Mouse (Mus musculus): ENCODE measurements around the gene Gm38392. TPM values are rescaled to one million over a fixed set of nuclear protein-coding genes. Genes with fewer than 3 reads are reported as not detected.

The Gm38392 gene
- polyA plus RNA-seq, 1 experiment from 2014 or later: 0.35 TPM

GRCm38 (mm10) chr3:88232301-88232702 is 54.7 kb downstream of the Gm38392 start:
- ATAC-seq (ENCODE audit: insufficient read depth, low FRiP score, low read depth): no peak
- no peaks in the 10 kb centered on the region for H3K4me1 ChIP-seq
- no peak overlapping the region for H3K4me3 ChIP-seq (replicated peaks)
- peaks cover 36% of the 10 kb centered on the region for H3K27me3 ChIP-seq (replicated peaks)
- WGBS: 51% methylated on average over 7 of the region's 7 CpGs
- no peak overlapping the region for H3K4me2 ChIP-seq
- H3K27ac ChIP-seq: no peak overlapping the region
- no peak overlapping the region for H3K9ac ChIP-seq
- H3K36me3 ChIP-seq: no peaks in the 10 kb centered on the region
- H3K9me3 ChIP-seq: no peaks in the 10 kb centered on the region

GRCm38 (mm10) chr3:88231061-88231641 is 55.9 kb downstream of the Gm38392 start:
- WGBS: 23% methylated on average over 1 of the region's 1 CpGs
- no peak overlapping the region for H3K4me2 ChIP-seq
- no peaks in the 10 kb centered on the region for H3K9me3 ChIP-seq
- ATAC-seq (ENCODE audit: insufficient read depth, low FRiP score, low read depth): no peak
- H3K4me3 ChIP-seq (replicated peaks): no peak overlapping the region
- H3K27ac ChIP-seq: no peak overlapping the region
- no peaks in the 10 kb centered on the region for H3K4me1 ChIP-seq
- H3K9ac ChIP-seq: no peak overlapping the region
- peaks cover 25% of the 10 kb centered on the region for H3K27me3 ChIP-seq (replicated peaks)
- no peaks in the 10 kb centered on the region for H3K36me3 ChIP-seq

GRCm38 (mm10) chr3:88230262-88231047 is 56.6 kb downstream of the Gm38392 start:
- WGBS: 36% methylated on average over 17 of the region's 17 CpGs
- peaks cover 25% of the 10 kb centered on the region for H3K27me3 ChIP-seq (replicated peaks)
- no peaks in the 10 kb centered on the region for H3K9me3 ChIP-seq
- H3K4me1 ChIP-seq: no peaks in the 10 kb centered on the region
- no peak overlapping the region for H3K4me2 ChIP-seq
- no peak overlapping the region for H3K4me3 ChIP-seq (replicated peaks)
- no peak for ATAC-seq (ENCODE audit: insufficient read depth, low FRiP score, low read depth)
- H3K36me3 ChIP-seq: no peaks in the 10 kb centered on the region
- no peak overlapping the region for H3K27ac ChIP-seq
- no peak overlapping the region for H3K9ac ChIP-seq

DNA sequence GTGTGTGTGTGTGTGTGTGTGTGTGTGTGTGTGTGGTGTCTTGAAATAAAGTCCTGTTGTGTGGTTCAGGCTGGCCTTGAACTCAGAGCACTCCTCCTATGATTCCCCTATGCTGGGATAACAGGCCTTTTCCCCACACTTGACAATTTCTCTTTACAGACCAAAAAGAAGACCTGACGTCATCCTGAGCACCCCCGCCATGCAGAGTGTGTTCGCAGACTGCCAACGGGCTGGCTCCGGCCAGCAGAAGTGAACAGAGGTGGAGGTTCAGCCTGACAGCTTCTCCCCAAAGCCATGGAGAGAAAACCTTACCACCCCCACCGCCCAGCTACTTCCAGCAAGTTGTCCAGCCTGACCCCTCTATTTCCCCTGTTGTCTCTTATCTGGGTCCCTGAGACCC is 57.5 kb downstream of the Gm38392 start:
- no peak overlapping the region for H3K27ac ChIP-seq
- no peaks in the 10 kb centered on the region for H3K36me3 ChIP-seq
- 77% methylated on average over 6 of the region's 6 CpGs for WGBS
- H3K4me1 ChIP-seq: no peaks in the 10 kb centered on the region
- H3K4me3 ChIP-seq (replicated peaks): no peak overlapping the region
- ATAC-seq (ENCODE audit: insufficient read depth, low FRiP score, low read depth): no peak
- no peak overlapping the region for H3K4me2 ChIP-seq
- no peaks in the 10 kb centered on the region for H3K9me3 ChIP-seq
- no peak overlapping the region for H3K9ac ChIP-seq
- peaks cover 29% of the 10 kb centered on the region for H3K27me3 ChIP-seq (replicated peaks)

DNA sequence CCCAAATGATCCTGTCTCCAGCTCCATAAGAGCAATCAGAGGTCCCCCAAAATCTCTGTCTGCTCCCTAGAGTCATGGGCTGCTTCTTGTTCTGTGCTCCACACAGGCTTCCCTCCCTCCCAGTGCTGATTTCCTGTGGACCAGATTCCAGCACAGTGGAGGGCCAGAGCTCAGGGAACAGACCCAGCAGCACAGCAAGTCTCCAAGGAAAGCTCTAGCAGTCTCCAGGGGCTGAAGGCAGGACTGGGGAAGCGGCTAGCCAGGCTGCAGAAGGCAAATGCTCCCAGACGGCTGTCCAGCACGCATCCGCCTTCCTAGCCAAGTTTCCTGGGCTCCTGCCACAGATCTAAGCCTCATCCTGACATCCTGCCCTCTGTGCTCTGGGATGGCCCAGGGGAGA is 58.1 kb downstream of the Gm38392 start:
- Histone ChIP-seq H3K27ac (no peak overlapping the region), H3K9ac (no peak overlapping the region), H3K4me1 (no peaks in the 10 kb centered on the region), H3K9me3 (no peaks in the 10 kb centered on the region), H3K4me3 (replicated peaks) (no peak overlapping the region), H3K36me3 (no peaks in the 10 kb centered on the region), H3K27me3 (replicated peaks) (peaks cover 29% of the 10 kb centered on the region), H3K4me2 (no peak overlapping the region)
- ATAC-seq (ENCODE audit: insufficient read depth, low FRiP score, low read depth): no peak
- WGBS: 51% methylated on average over 4 of the region's 4 CpGs

DNA sequence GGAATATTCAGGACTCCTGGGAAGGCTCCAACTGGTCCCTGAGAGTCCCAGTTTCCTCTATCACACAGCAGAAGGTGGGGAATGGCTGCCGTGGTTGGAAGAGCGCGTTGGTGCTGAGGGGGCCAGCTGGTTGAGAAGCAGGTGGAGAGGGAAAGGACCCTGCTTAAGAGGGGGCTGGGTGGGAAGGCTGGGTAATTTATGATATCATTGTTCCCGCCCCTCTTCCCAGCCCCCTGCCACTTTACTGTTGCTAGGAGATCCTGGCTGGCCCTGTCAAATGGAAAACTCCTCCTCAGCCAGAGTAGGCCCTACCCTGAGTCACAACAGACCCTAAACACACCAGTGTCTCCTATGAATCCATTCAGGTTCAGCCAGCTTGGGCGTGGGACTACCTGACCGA is 59.0 kb downstream of the Gm38392 start:
- Histone ChIP-seq H3K27me3 (replicated peaks) (peaks cover 29% of the 10 kb centered on the region), H3K9me3 (no peaks in the 10 kb centered on the region), H3K36me3 (no peaks in the 10 kb centered on the region), H3K4me3 (replicated peaks) (no peak overlapping the region), H3K4me2 (no peak overlapping the region), H3K4me1 (no peaks in the 10 kb centered on the region), H3K27ac (no peak overlapping the region), H3K9ac (no peak overlapping the region)
- no peak for ATAC-seq (ENCODE audit: insufficient read depth, low FRiP score, low read depth)
- 45% methylated on average over 6 of the region's 6 CpGs for WGBS

DNA sequence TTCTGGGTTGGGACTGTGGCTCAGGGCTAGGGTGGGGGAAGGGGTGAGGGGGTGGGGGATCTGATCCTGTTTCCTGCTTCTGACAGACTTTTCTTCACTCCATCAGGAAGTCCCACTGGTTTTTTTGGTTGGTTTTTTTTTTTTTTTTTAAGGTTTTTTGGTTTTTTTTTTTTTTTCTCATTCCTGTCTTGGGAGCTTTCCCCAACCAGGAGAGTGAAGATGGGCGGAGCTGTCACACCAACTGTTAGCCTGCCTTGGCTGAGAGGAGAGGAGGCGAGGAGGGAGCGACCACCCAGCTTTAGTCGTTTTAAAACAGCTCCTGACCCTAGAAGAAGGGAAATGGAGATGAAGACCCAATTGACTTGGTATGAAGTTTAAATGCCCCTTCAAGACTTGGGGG is 59.8 kb downstream of the Gm38392 start:
- no peak for ATAC-seq (ENCODE audit: insufficient read depth, low FRiP score, low read depth)
- no peaks in the 10 kb centered on the region for H3K36me3 ChIP-seq
- WGBS: 29% methylated on average over 4 of the region's 4 CpGs
- H3K4me3 ChIP-seq (replicated peaks): no peak overlapping the region
- H3K9me3 ChIP-seq: no peaks in the 10 kb centered on the region
- no peak overlapping the region for H3K9ac ChIP-seq
- no peak overlapping the region for H3K4me2 ChIP-seq
- peaks cover 34% of the 10 kb centered on the region for H3K27me3 ChIP-seq (replicated peaks)
- H3K4me1 ChIP-seq: no peaks in the 10 kb centered on the region
- no peak overlapping the region for H3K27ac ChIP-seq

GRCm38 (mm10) chr3:88226101-88226845 is 60.7 kb downstream of the Gm38392 start:
- WGBS: 79% methylated on average over 10 of the region's 10 CpGs
- H3K27me3 ChIP-seq (replicated peaks): peaks cover 39% of the 10 kb centered on the region

GRCm38 (mm10) chr3:88224929-88225328 is 62.1 kb downstream of the Gm38392 start:
- H3K9ac ChIP-seq: no peak overlapping the region
- WGBS: 54% methylated on average over 2 of the region's 2 CpGs
- H3K4me2 ChIP-seq: no peak overlapping the region
- no peak overlapping the region for H3K27ac ChIP-seq
- H3K9me3 ChIP-seq: no peaks in the 10 kb centered on the region
- no peak overlapping the region for H3K4me3 ChIP-seq (replicated peaks)
- ATAC-seq (ENCODE audit: insufficient read depth, low FRiP score, low read depth): no peak
- H3K36me3 ChIP-seq: no peaks in the 10 kb centered on the region
- peaks cover 37% of the 10 kb centered on the region for H3K27me3 ChIP-seq (replicated peaks)
- H3K4me1 ChIP-seq: no peaks in the 10 kb centered on the region

More at GRCm38 (mm10) chr3:88226101-88226845, 60.7 kb downstream of the Gm38392 start:
- no peak for ATAC-seq (ENCODE audit: insufficient read depth, low FRiP score, low read depth)
- Histone ChIP-seq H3K9ac (no peak overlapping the region), H3K4me1 (no peaks in the 10 kb centered on the region), H3K36me3 (no peaks in the 10 kb centered on the region), H3K27ac (no peak overlapping the region), H3K9me3 (no peaks in the 10 kb centered on the region), H3K4me3 (replicated peaks) (no peak overlapping the region), H3K4me2 (no peak overlapping the region)

GRCm38 (mm10) chr3:88222446-88222845 is 64.6 kb downstream of the Gm38392 start:
- H3K27me3 ChIP-seq (replicated peaks): peaks cover 49% of the 10 kb centered on the region
- no peaks in the 10 kb centered on the region for H3K4me1 ChIP-seq
- no peak overlapping the region for H3K4me2 ChIP-seq
- no peak for ATAC-seq (ENCODE audit: insufficient read depth, low FRiP score, low read depth)
- 77% methylated on average over 6 of the region's 6 CpGs for WGBS
- no peaks in the 10 kb centered on the region for H3K36me3 ChIP-seq
- H3K27ac ChIP-seq: no peak overlapping the region
- H3K9ac ChIP-seq: no peak overlapping the region
- no peaks in the 10 kb centered on the region for H3K9me3 ChIP-seq
- H3K4me3 ChIP-seq (replicated peaks): no peak overlapping the region

DNA sequence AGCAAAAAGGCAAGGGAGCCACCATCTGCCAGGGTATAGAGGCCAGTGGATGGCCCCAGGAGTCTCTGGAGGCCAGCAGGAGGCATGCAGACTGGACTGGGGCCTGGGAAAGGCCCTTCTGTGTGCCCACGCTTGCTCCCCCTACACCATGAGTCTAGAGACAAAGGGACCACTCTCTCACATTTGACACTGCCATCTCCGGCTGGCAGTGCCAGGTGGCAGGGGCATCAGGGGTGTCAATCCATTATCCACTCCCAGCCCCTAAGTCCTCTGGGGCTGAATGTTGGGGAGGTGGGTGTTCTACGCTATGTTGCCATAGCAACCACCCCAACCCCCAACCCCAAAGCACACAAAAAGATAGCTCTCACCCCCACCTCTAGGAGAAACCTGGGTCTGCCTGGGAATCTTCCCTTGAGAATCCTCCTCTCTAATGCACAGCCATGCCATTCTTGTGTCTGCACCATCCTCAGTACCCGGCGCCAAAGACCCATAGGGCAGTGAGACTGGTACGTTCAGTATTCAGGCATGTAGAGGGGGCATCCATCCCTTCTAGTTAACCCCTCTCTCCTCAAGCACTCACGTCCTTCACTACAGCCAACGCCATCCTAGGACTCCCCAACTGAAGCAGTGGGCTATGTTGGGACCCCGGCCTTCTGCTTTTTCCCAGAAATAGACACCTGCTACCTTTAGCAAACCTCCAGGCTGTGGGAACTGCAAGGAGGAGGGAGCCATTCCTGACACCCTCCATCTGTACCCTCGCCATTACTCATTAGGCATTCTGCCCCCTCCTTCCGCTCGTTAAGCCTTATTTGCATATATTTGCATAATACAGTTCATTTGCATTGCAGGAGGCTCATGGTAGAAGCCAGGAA is 65.3 kb downstream of the Gm38392 start:
- Histone ChIP-seq H3K36me3 (no peaks in the 10 kb centered on the region), H3K4me3 (replicated peaks) (no peak overlapping the region), H3K9ac (no peak overlapping the region), H3K4me1 (no peaks in the 10 kb centered on the region), H3K27me3 (replicated peaks) (peaks cover 55% of the 10 kb centered on the region), H3K9me3 (no peaks in the 10 kb centered on the region), H3K4me2 (no peak overlapping the region), H3K27ac (no peak overlapping the region)
- WGBS: 51% methylated on average over 12 of the region's 12 CpGs
- no peak for ATAC-seq (ENCODE audit: insufficient read depth, low FRiP score, low read depth)
